Mouse (Mus musculus): ENCODE results near the gene Rps18.

- TF ChIP-seq CTCF (IDR thresholded peaks at IDR 0.05; ENCODE audit: borderline replicate concordance, insufficient read depth, low read length) (no peak), POLR2A (IDR thresholded peaks at IDR 0.05; ENCODE audit: low read depth, low read length) (no peak)
Observed at GRCm38 (mm10) chr17:34003426-34003825, 47.6 kb upstream of the Rps18 start.

All from embryonic fibroblast, embryonic 13.5 days (primary cell).